ENCODE assay signal across 8 mouse cellular contexts in genomic region chr2:32353007-32353542, GRCm38 (mm10). TPM values are rescaled to one million over a fixed set of nuclear protein-coding genes. Genes with fewer than 3 reads are reported as not detected.
DNase-seq lines count a peak whose midpoint lies in the region; ATAC-seq and TF ChIP-seq lines count a peak whose summit lies in the region.

Gene Dnm1 (minus strand): TSS chr2:32353338.

- peak within 1 kb of the TSS; percentile 87 for H3K4me2 ChIP-seq in embryonic facial prominence, embryonic 11.5 days (ENCODE audit: low read depth, low read length)
- peak within 1 kb of the TSS; percentile 76 for H3K4me2 ChIP-seq in midbrain, embryonic 13.5 days (replicated peaks)

- H3K4me1 ChIP-seq in embryonic facial prominence, embryonic 11.5 days (ENCODE audit: control insufficient read depth, insufficient read depth, low read length): peaks cover 10% of the 10 kb centered on the region
- peaks cover 44% of the 10 kb centered on the region for H3K4me1 ChIP-seq in limb, embryonic 10.5 days
- H3K4me1 ChIP-seq in midbrain, embryonic 13.5 days (replicated peaks): peaks cover 33% of the 10 kb centered on the region
- peaks cover 22% of the 10 kb centered on the region; the same call in 1 of the 2 replicates for H3K4me1 ChIP-seq in small intestine, adult 2 months (ENCODE audit: control insufficient read depth, insufficient read depth, insufficient read length, low read length)

- peak within 1 kb of the TSS; percentile 71 for H3K27ac ChIP-seq in embryonic facial prominence, embryonic 11.5 days (replicated peaks; ENCODE audit: low read depth, low read length)
- H3K27ac ChIP-seq in limb, embryonic 10.5 days: peak within 1 kb of the TSS; percentile 92
- H3K27ac ChIP-seq in midbrain, embryonic 13.5 days: peak within 1 kb of the TSS; percentile 95
- H3K27ac ChIP-seq in small intestine, adult 2 months (ENCODE audit: insufficient read depth, low read depth, low read length): peak within 1 kb of the TSS; percentile 98

- under 1% methylated on average over 63 of the region's 63 CpGs for WGBS in embryonic facial prominence, embryonic 11.5 days
- WGBS in limb, embryonic 10.5 days: under 1% methylated on average over 63 of the region's 63 CpGs
- WGBS in midbrain, embryonic 13.5 days: under 1% methylated on average over 63 of the region's 63 CpGs
- under 1% methylated on average over 62 of the region's 63 CpGs for WGBS in small intestine, adult 2 months

- peak within 1 kb of the TSS; percentile 73 for H3K4me3 ChIP-seq in embryonic facial prominence, embryonic 11.5 days (ENCODE audit: low read depth, low read length)
- peak within 1 kb of the TSS; percentile 81 for H3K4me3 ChIP-seq in limb, embryonic 10.5 days
- H3K4me3 ChIP-seq in midbrain, embryonic 13.5 days (replicated peaks): peak within 1 kb of the TSS; percentile 68
- H3K4me3 ChIP-seq in small intestine, adult 2 months (ENCODE audit: low read depth, low read length): peak within 1 kb of the TSS; percentile 83

- no peaks in the 10 kb centered on the region for H3K36me3 ChIP-seq in embryonic facial prominence, embryonic 11.5 days (replicated peaks; ENCODE audit: control insufficient read depth, insufficient read depth, low read depth, low read length)
- peaks cover 23% of the 10 kb centered on the region for H3K36me3 ChIP-seq in limb, embryonic 10.5 days
- no peaks in the 10 kb centered on the region for H3K36me3 ChIP-seq in midbrain, embryonic 13.5 days
- no peaks in the 10 kb centered on the region for H3K36me3 ChIP-seq in small intestine, adult 2 months (ENCODE audit: control insufficient read depth, insufficient read depth, low read length)

- H3K9ac ChIP-seq in embryonic facial prominence, embryonic 11.5 days (replicated peaks; ENCODE audit: low read length): peak within 1 kb of the TSS; percentile 74
- H3K9ac ChIP-seq in midbrain, embryonic 13.5 days (replicated peaks): peak within 1 kb of the TSS; percentile 91

- TF ChIP-seq CTCF in small intestine, adult 2 months (IDR thresholded peaks at IDR 0.05; ENCODE audit: extremely low read depth, insufficient read length, insufficient replicate concordance, low read depth, low read length): peak; percentile 81

- H3K9me3 ChIP-seq in embryonic facial prominence, embryonic 11.5 days (replicated peaks; ENCODE audit: control insufficient read depth, low read length): no peaks in the 10 kb centered on the region
- H3K9me3 ChIP-seq in limb, embryonic 10.5 days (replicated peaks): no peaks in the 10 kb centered on the region
- no peaks in the 10 kb centered on the region for H3K9me3 ChIP-seq in midbrain, embryonic 13.5 days

- H3K27me3 ChIP-seq in embryonic facial prominence, embryonic 11.5 days (ENCODE audit: control insufficient read depth, insufficient read depth, low read length): no peaks in the 10 kb centered on the region
- H3K27me3 ChIP-seq in limb, embryonic 10.5 days (ENCODE audit: low read depth, poor library complexity, severe bottlenecking): peaks cover 6% of the 10 kb centered on the region; the same call in 1 of the 2 replicates
- H3K27me3 ChIP-seq in midbrain, embryonic 13.5 days: no peaks in the 10 kb centered on the region
- no peaks in the 10 kb centered on the region for H3K27me3 ChIP-seq in small intestine, adult 2 months (ENCODE audit: control insufficient read depth, insufficient read depth, low read length)

- TF ChIP-seq POLR2A in small intestine, adult 2 months (IDR thresholded peaks at IDR 0.05; ENCODE audit: low read depth, low read length): no peak

- ATAC-seq in embryonic facial prominence, embryonic 11.5 days (replicated peaks; ENCODE audit: insufficient number of reproducible peaks, low FRiP score, low TSS enrichment, low read depth): peak; percentile 14; the same call in 1 of the 2 replicates
- ATAC-seq in midbrain, embryonic 13.5 days: peak; percentile 61

- peak; percentile 86 for DNase-seq in 3134 (ENCODE audit: extremely low read depth, insufficient read length, low spot score)
- peak; percentile 91 for DNase-seq in adrenal gland, postnatal 25 days
- DNase-seq in embryonic facial prominence, embryonic 11.5 days (ENCODE audit: low spot score): peak; percentile 96
- DNase-seq in heart, adult 11 months: peak; percentile 99
- DNase-seq in kidney, adult 18-20 months: peak; percentile 92
- peak; percentile 97 for DNase-seq in limb, embryonic 10.5 days (ENCODE audit: low spot score)

RNA-seq across cellular contexts. Expression of gene Dnm1, which starts in this region (rescaled TPM):
- total RNA-seq in adrenal gland, postnatal 25 days (2021): 13.1 and 20.4 TPM in 2 replicates
- 31.0 and 35.3 TPM in 2 replicates for polyA plus RNA-seq in embryonic facial prominence, embryonic 11.5 days (2014; fragmentation: Nextera tagmentation; extraction: Ambion mirVana)
- 27.1 and 33.6 TPM in 2 replicates for polyA plus RNA-seq in limb, embryonic 10.5 days (2016; fragmentation: Nextera tagmentation; extraction: Ambion mirVana)
- 35.5 and 41.2 TPM in 2 replicates for polyA plus RNA-seq in midbrain, embryonic 13.5 days (2015; fragmentation: Nextera tagmentation; extraction: Ambion mirVana)
- polyA plus RNA-seq in small intestine, adult 2 months (2012; rRNA removed): 248 and 480 TPM in 2 replicates

Comparison
In these comparisons a context has a peak if more than half of its experiments do, and no peak if none do; other contexts are left out.
1. Peak in every context shown above with its lines: DNase-seq, ATAC-seq, H3K4me3 ChIP-seq and H3K27ac ChIP-seq.